Mouse (Mus musculus): ENCODE results near the gene Kars.

- TF ChIP-seq CTCF (IDR thresholded peaks at IDR 0.05; ENCODE audit: low read depth) (no peak), EP300 (IDR thresholded peaks at IDR 0.05; ENCODE audit: low read depth) (no peak)
These were observed 48.5 kb downstream of the Kars start for GRCm38 (mm10) chr8:111962589-111962988.

Measured in liver, postnatal 0 days (tissue).